Mouse (Mus musculus) brain, embryonic 14.5 days (tissue): ENCODE data around the gene Nrtn.

ENCODE experiments used
- CTCF ChIP-seq: fragments of 200-500 bp; IDR thresholded peaks from 2 replicates; pipeline ENCODE4 v1.5.1; 2012; ENCODE audit warnings: inconsistent platforms, mild to moderate bottlenecking, moderate library complexity, borderline replicate concordance; ENCODE audit not compliant: insufficient read depth, insufficient read length; ENCODE audit errors: extremely low read depth
- POLR2A ChIP-seq: fragments of 200-500 bp; IDR thresholded peaks from 2 replicates; pipeline ENCODE4 v1.6.1; 2012; ENCODE audit warnings: mild to moderate bottlenecking, inconsistent platforms, borderline replicate concordance; ENCODE audit not compliant: poor library complexity, insufficient read depth, insufficient read length, severe bottlenecking; ENCODE audit errors: extremely low read depth

- TF ChIP-seq POLR2A = no peak
- TF ChIP-seq CTCF = no peak
These were observed 16.6 kb downstream of the Nrtn start for GRCm38 (mm10) chr17:56740788-56741160.
